In the genomic region with DNA sequence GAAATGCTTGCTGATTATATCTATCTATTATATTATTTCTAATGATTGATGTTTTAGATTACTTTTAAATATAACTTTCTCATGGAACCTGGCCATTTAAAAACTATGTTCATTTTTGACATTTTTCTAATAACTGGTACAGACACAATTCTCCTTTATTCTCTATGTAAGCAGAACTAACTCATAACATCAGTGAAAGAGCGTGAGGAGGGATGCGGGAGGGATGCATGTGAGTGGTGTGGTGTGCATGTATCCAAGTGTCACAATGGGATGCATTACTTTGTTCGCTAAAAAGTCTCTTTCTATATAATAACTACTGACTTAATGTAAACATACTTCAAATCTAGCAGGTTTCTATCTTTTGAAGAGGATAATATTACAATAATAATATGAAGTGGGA, we compare ENCODE assay signal across 21 mouse cellular contexts.
DNase-seq lines count a peak whose midpoint lies in the region; ATAC-seq and TF ChIP-seq lines count a peak whose summit lies in the region.
"Had no signal": no experiment of that assay in that cellular context is flagged by ENCODE, and none has a peak within 500 bp of the region (broad histone marks: within the 10 kb centered on the region; RNA-seq: fewer than 3 reads in every experiment).

No protein-coding gene starts in this region.

- H3K27ac ChIP-seq in left cerebral cortex, adult 2 months = peak overlapping the region; percentile 94
- 0 out of 2 replicates have a peak overlapping the region, but pooled peaks have one; percentile 56 for H3K27ac ChIP-seq in forebrain, embryonic 12.5 days
- H3K27ac ChIP-seq in olfactory bulb, adult 2 months (ENCODE audit: insufficient read depth, low read depth, low read length) = peak overlapping the region; percentile 90
- H3K27ac ChIP-seq: embryonic facial prominence, embryonic 10.5 days; heart, embryonic 13.5 days; kidney, postnatal 0 days; liver, embryonic 13.5 days had no signal

- intact Hi-C loops in left cerebral cortex, adult 2 months (cut with DNase I) = loop anchor here (5.0 kb wide), 2 partner anchors 538 to 773 kb away; a partner anchor contains a TSS
- intact Hi-C loops in left cerebral cortex, postnatal 14 days (cut with DNase I) = loop anchor here (5.0 kb wide), 1 partner anchor 402 kb away; no protein-coding TSS in a partner anchor

- no peaks in the 10 kb centered on the region for H3K9me3 ChIP-seq in forebrain, embryonic 12.5 days
- H3K9me3 ChIP-seq: embryonic facial prominence, embryonic 10.5 days; heart, embryonic 13.5 days; liver, embryonic 13.5 days had no signal

- ATAC-seq in forebrain, embryonic 12.5 days (ENCODE audit: low FRiP score) = no peak
- ATAC-seq: CD4-positive, CD25-positive, alpha-beta regulatory T cell, adult 4 months had no signal

- H3K36me3 ChIP-seq in forebrain, embryonic 12.5 days (replicated peaks) = no peaks in the 10 kb centered on the region
- H3K36me3 ChIP-seq: embryonic facial prominence, embryonic 10.5 days; heart, embryonic 13.5 days; liver, embryonic 13.5 days had no signal

- no peak overlapping the region for H3K9ac ChIP-seq in forebrain, embryonic 12.5 days
- H3K9ac ChIP-seq: heart, embryonic 13.5 days; liver, embryonic 13.5 days had no signal

- no peak for TF ChIP-seq CTCF in left cerebral cortex, adult 2 months (IDR thresholded peaks at IDR 0.05)
- TF ChIP-seq CTCF in olfactory bulb, adult 2 months (IDR thresholded peaks at IDR 0.05; ENCODE audit: insufficient read depth, low read depth, low read length) = no peak

- H3K4me2 ChIP-seq in forebrain, embryonic 12.5 days = no peak overlapping the region
- H3K4me2 ChIP-seq: heart, embryonic 13.5 days; liver, embryonic 13.5 days; midbrain, embryonic 11.5 days had no signal

- H3K4me1 ChIP-seq in forebrain, embryonic 12.5 days = peaks cover 13% of the 10 kb centered on the region
- no peaks in the 10 kb centered on the region for H3K4me1 ChIP-seq in olfactory bulb, adult 2 months (ENCODE audit: control insufficient read depth, insufficient read depth, low read length)
- H3K4me1 ChIP-seq: heart, embryonic 13.5 days; liver, embryonic 13.5 days had no signal

- peak; percentile 66 for DNase-seq in cerebellum, adult 9-10 months
- DNase-seq in cerebellum, postnatal 4 days (ENCODE audit: low spot score in 2 of 2) = no peak
- DNase-seq in left cerebral cortex, adult 2 months (ENCODE audit: extremely low spot score in 1 of 2, low spot score in 2 of 2) = no peak
- no peak for DNase-seq in left cerebral cortex, postnatal 14 days (ENCODE audit: low spot score in 2 of 2)
- DNase-seq in adrenal gland, adult 8-10 months = no peak
- DNase-seq: adrenal gland, postnatal 36 days; gastrocnemius, postnatal 25 days; heart, adult 18-20 months; heart, postnatal 14 days; kidney, adult 2 months; liver, embryonic 13.5 days; lung, adult 2 months; lung, postnatal 14 days; thymus, postnatal 14 days had no signal

- 40% methylated on average over 3 of the region's 3 CpGs for WGBS in forebrain, embryonic 12.5 days
- WGBS in olfactory bulb, adult 2 months = 27% methylated on average over 3 of the region's 3 CpGs

- TF ChIP-seq POLR2A in olfactory bulb, adult 2 months (IDR thresholded peaks at IDR 0.05; ENCODE audit: insufficient read depth, low read depth, low read length) = no peak

- peak overlapping the region; percentile 33; the same call in 1 of the 2 replicates for H3K4me3 ChIP-seq in left cerebral cortex, adult 2 months
- H3K4me3 ChIP-seq in forebrain, embryonic 12.5 days (replicated peaks) = no peak overlapping the region
- no peak overlapping the region for H3K4me3 ChIP-seq in olfactory bulb, adult 2 months (ENCODE audit: insufficient read depth, low read depth, low read length)
- H3K4me3 ChIP-seq: embryonic facial prominence, embryonic 10.5 days; heart, embryonic 13.5 days; liver, embryonic 13.5 days had no signal

- no peaks in the 10 kb centered on the region for H3K27me3 ChIP-seq in forebrain, embryonic 12.5 days
